Mouse (Mus musculus): Measurements from ENCODE around the gene 4833420G17Rik. TPM values are rescaled to one million over a fixed set of nuclear protein-coding genes. Genes with fewer than 3 reads are reported as not detected.

4833420G17Rik gene
- polyA plus RNA-seq (2021; fragmentation: Nextera tagmentation): 22.5 and 26.6 TPM in 2 replicates
- long read RNA-seq, experiment 1, transcript 4833420G17Rik-205 (1 exons, 1,563 nt): minor isoform, 7 of 194 reads
- long read RNA-seq, experiment 1, transcript 4833420G17Rik-206 (13 exons, 2,795 nt): minor isoform, 11 of 194 reads
- long read RNA-seq, experiment 1, transcript 4833420G17Rik-201 (13 exons, 2,565 nt): major isoform, 58 of 194 reads
- long read RNA-seq, experiment 1, partial matches to known transcripts: 10 of 194 reads
- long read RNA-seq, experiment 1, other reads (novel, unspliced or antisense): 106 of 194 reads
- long read RNA-seq, experiment 2, transcript 4833420G17Rik-201 (13 exons, 2,565 nt): major isoform, 8 of 37 reads
- long read RNA-seq, experiment 2, partial matches to known transcripts: 7 of 37 reads
- long read RNA-seq, experiment 2, other reads (novel, unspliced or antisense): 18 of 37 reads

DNA sequence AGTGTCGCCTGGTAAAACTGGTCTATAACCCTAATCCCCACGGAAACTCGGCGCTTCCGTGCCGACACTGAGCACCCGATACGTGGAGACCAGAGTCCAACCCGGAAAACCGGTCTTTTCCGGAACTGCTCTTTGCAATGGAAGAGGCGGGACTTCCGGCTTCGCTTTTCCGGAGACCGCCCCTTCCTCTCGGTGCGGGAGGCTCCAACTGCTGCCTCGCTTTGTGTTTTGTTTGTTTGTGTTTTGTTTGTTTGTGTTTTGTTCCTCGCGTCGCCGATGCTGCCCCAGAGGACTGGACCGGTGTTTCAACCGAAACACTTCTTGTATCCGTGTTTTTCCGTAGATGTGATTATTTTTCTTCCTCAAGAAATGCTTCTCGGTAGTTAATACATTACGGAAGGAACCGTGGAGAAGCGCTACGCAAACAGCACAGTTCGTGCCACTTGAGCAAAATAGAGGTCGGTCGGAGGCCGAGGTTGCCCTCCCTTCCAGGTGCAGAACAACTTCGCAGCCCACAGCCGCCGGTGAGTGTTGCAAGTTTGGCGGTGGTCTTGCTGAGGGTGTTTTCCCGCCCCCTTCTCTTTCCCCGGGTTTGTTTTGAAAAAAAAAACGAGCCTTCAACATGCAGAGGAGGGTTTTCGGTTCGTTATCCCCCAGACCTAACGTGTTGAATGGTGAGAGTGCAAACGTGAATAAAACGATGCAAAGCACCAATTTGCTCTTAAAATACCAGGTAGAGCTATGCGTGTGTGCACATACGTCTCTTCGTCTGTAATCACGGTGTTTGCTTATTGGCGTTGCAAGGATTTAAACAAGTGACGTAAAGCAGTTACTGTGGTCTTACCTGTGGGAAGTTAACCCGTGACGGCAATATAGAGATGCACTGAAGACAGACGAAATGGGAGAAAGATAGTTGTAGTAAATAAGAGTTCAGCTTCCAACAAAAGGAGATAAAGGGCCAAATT is at the start of gene 4833420G17Rik:
Gene 4833420G17Rik (plus strand): TSS at position 173 of the 965 bp plus-strand sequence.

DNA sequence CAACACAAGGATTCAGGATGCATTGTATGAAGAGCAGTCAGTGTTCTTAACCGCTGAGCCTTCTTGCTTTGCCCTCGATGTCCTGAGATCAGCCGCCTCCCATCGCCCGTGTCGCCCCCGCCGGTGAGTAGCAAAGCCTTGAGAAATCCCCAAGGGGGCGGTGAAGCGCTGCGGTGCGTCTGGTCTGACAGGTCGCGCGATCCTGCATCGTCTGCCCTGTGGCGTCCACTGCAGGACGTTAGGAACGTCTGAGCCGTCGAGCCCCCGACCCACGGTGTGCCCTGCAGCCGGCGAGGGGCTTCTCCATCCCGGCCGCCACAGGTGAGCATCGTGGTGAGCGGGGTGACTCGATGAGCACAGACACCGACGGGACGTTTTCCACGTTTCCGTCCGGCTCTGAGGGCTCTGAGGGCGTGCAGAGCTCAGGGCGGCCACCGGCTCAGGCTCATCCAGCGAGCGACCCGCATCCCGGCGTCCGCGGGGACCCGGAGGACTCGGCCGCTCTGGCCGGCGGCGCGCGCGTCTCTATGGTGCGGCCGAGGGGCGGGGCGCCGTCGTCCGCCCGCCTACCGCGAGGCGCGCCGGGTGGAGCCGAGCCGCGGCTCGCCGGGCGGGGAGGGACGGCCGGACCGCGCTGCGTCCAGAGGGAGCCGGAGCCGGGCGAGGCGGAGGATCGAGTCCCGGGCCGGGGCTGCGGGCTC is 25.5 kb downstream of the 4833420G17Rik start, which contains the start of the genes Tmem267 and 3110070M22Rik:
Gene Tmem267 (plus strand): TSS at position 160 of the 701 bp plus-strand sequence.
Gene 3110070M22Rik (minus strand): TSS at position 504 of the 701 bp plus-strand sequence.

Other genes with a start within 250 kb of the 4833420G17Rik start
- gene Paip1, start 34.2 kb upstream of the 4833420G17Rik start, polyA plus RNA-seq (2021; fragmentation: Nextera tagmentation): 108 and 177 TPM in 2 replicates
- 8.5 and 11.5 TPM in 2 replicates for gene Tmem267, start 25.3 kb downstream of the 4833420G17Rik start, polyA plus RNA-seq (2021; fragmentation: Nextera tagmentation)
- gene 3110070M22Rik, start 25.6 kb downstream of the 4833420G17Rik start, polyA plus RNA-seq (2021; fragmentation: Nextera tagmentation): 3.8 and 4.6 TPM in 2 replicates
- 0.15 and 0.29 TPM in 2 replicates for gene Ccl28, start 161.1 kb downstream of the 4833420G17Rik start, polyA plus RNA-seq (2021; fragmentation: Nextera tagmentation)
- 176 and 180 TPM in 2 replicates for gene Hmgcs1, start 227.6 kb downstream of the 4833420G17Rik start, polyA plus RNA-seq (2021; fragmentation: Nextera tagmentation)

Measured in left cerebral cortex, adult 6 months (tissue).